Mouse (Mus musculus): ENCODE results near the gene Atg7.

DNA sequence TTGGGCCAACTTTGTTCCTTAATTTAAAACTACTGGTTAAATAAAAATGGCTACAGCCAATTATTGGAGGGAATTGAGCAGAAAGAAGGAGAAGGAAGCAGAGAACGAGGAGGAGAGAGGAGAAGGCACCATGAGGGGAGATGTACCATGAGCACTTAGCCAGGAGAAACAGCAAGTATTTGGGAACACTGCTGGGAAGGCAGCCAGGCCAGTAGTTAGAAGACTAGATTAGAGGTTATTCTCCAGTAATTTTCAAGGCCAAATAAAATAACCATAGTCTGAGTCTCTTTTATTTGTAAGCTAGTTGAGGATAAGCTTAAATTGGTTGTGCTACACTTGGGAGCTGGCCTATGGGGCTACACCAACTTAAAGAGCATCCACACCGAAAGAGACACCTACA is 21.8 kb downstream of the Atg7 start:
- TF ChIP-seq POLR2A (IDR thresholded peaks at IDR 0.05; ENCODE audit: low read depth, low read length) (no peak), CTCF (IDR thresholded peaks at IDR 0.05; ENCODE audit: extremely low read depth, insufficient read length, insufficient replicate concordance, low read depth, low read length) (no peak)

Data from small intestine, adult 2 months (tissue).